Mouse (Mus musculus): ENCODE data around the gene Bsdc1.
A peak's percentile ranks its signal among the peaks of the same experiment; 100 is the strongest.
"Not testable (repeated sequence)": the region's sequence is repeated elsewhere in the genome, so short reads cannot be mapped to it uniquely, and the experiment has no call there.

Gene Bsdc1

GRCm38 (mm10) chr4:129461183-129461960, at the start of gene Bsdc1:
TSS of gene Bsdc1 (plus strand) at chr4:129461581.
- DNase-seq (ENCODE audit: low spot score in 2 of 2) = peak; percentile 99 to 100

GRCm38 (mm10) chr4:129415892-129416291, 45.5 kb upstream of the Bsdc1 start:
- no peak for DNase-seq (ENCODE audit: low spot score in 2 of 2)

GRCm38 (mm10) chr4:129416478-129416877, 44.9 kb upstream of the Bsdc1 start:
- DNase-seq (ENCODE audit: low spot score in 2 of 2) = no peak

- no peak for DNase-seq (ENCODE audit: low spot score in 2 of 2)
Observed at GRCm38 (mm10) chr4:129418321-129418720, 43.1 kb upstream of the Bsdc1 start.

GRCm38 (mm10) chr4:129440340-129441063, 20.9 kb upstream of the Bsdc1 start, which contains the start of gene Zbtb8b:
TSS of gene Zbtb8b (minus strand) at chr4:129440853.
- DNase-seq (ENCODE audit: low spot score in 2 of 2) = peak; percentile 82 to 87

- DNase-seq (ENCODE audit: low spot score in 2 of 2) = no peak
Observed at GRCm38 (mm10) chr4:129441145-129441544, 20.2 kb upstream of the Bsdc1 start.

GRCm38 (mm10) chr4:129447360-129447759, 14.0 kb upstream of the Bsdc1 start:
- DNase-seq (ENCODE audit: low spot score in 2 of 2) = no peak

GRCm38 (mm10) chr4:129447778-129448563, 13.4 kb upstream of the Bsdc1 start:
- DNase-seq (ENCODE audit: low spot score in 2 of 2) = no peak

- DNase-seq (ENCODE audit: low spot score in 2 of 2) = no peak
Observed at GRCm38 (mm10) chr4:129448713-129449112, 12.7 kb upstream of the Bsdc1 start.

- DNase-seq (ENCODE audit: low spot score in 2 of 2) = no peak
Observed at GRCm38 (mm10) chr4:129450851-129451250, 10.5 kb upstream of the Bsdc1 start.

GRCm38 (mm10) chr4:129451471-129452169, 9.8 kb upstream of the Bsdc1 start:
- DNase-seq (ENCODE audit: low spot score in 2 of 2) = no peak

GRCm38 (mm10) chr4:129455265-129455664, 6.1 kb upstream of the Bsdc1 start:
- peak; percentile 36 to 44 for DNase-seq (ENCODE audit: low spot score in 2 of 2)

GRCm38 (mm10) chr4:129456126-129456525, 5.3 kb upstream of the Bsdc1 start:
- no peak for DNase-seq (ENCODE audit: low spot score in 2 of 2)

GRCm38 (mm10) chr4:129457311-129457710, 4.1 kb upstream of the Bsdc1 start:
- not testable (repeated sequence) for DNase-seq (ENCODE audit: low spot score in 2 of 2)

- no peak for DNase-seq (ENCODE audit: low spot score in 2 of 2)
Observed at GRCm38 (mm10) chr4:129459726-129460125, 1.7 kb upstream of the Bsdc1 start.

- DNase-seq (ENCODE audit: low spot score in 2 of 2) = no peak
Observed at GRCm38 (mm10) chr4:129460827-129461182, 576 bp upstream of the Bsdc1 start.

- DNase-seq (ENCODE audit: low spot score in 2 of 2) = no peak
Observed at GRCm38 (mm10) chr4:129462118-129462517, 737 bp downstream of the Bsdc1 start.

- DNase-seq (ENCODE audit: low spot score in 2 of 2) = no peak
Observed at GRCm38 (mm10) chr4:129463097-129464059, 2.0 kb downstream of the Bsdc1 start.

GRCm38 (mm10) chr4:129464286-129464815, 3.0 kb downstream of the Bsdc1 start:
- no peak for DNase-seq (ENCODE audit: low spot score in 2 of 2)

- DNase-seq (ENCODE audit: low spot score in 2 of 2) = no peak
Observed at GRCm38 (mm10) chr4:129476047-129476446, 14.7 kb downstream of the Bsdc1 start.

Data from right cerebral cortex, postnatal 36 days (tissue).